Mouse (Mus musculus): ENCODE measurements around the gene Spata2l.
"Not testable (repeated sequence)": the region's sequence is repeated elsewhere in the genome, so short reads cannot be mapped to it uniquely, and the experiment has no call there.

The Spata2l gene

DNA sequence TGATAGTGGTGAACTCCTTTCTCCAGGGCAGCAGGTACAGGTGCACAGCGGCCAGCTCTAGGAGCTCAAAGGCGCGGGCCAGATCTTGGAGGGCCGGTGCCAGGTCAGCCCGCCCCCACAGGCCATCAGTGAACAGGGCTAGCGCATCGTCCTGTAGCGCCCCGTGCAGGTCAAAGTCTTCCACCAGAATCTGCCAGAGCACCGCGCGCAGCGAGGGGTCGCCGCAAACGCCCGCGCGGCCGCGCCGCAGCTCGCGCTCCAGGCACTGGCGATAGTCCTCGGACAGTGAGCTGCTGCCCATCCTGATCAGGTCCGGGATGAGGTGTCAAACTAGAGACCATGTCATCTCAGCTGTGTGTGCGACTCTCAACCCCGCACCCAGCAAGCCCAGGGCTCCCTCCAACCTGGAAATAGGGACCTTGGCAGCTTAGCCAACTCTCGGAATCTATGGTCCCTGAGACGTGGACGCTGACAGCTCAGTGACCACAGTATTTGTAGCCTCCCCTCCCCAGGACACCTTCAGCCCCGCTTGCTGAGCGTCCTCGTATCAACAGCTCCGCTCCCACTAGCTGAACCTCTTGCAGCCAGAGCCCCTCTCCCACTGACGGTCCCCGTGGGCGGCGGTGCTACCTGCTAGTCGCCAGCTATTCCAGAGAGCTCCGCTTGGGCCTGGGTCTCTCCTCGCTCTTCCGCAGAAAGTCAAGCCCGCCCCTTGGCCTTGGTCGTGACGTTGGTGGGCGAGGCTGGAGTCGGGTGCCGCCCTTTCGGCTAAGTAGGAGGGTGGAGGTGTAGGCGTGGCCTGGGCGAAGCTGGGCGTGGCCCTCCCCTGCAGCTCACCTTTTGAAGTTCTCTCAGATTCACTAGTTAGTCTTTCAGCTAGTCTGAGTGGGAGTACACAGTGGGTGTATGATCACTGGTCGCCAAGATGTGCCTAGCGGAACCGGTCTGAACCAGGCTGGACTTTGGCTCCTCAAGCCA, at the start of gene Spata2l:
Gene Spata2l, minus strand, starts transcription at position 714 of the 978 bp plus-strand sequence.
- peak; percentile 76 to 92 for DNase-seq (ENCODE audit: low spot score in 2 of 2)

DNA sequence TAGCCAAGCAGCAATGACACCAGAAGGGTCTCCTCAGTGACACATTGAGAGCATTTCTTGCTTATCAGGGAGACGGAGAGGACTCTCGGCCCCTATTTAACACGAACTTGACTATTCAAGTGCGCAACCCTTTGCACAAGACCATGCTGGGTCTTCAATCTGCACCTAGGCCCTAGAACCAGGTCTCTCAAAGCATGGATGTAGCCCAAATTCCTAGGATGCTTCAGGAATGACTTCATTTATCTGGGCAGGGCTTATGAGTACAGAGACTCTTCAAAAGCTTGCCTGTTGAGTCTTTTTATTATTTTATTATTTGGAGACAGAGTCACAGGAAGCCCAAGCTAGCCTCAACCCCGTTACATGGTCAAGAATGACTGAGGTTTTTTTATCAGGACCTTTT, 48.5 kb upstream of the Spata2l start:
- no peak for DNase-seq (ENCODE audit: low spot score in 2 of 2)

DNA sequence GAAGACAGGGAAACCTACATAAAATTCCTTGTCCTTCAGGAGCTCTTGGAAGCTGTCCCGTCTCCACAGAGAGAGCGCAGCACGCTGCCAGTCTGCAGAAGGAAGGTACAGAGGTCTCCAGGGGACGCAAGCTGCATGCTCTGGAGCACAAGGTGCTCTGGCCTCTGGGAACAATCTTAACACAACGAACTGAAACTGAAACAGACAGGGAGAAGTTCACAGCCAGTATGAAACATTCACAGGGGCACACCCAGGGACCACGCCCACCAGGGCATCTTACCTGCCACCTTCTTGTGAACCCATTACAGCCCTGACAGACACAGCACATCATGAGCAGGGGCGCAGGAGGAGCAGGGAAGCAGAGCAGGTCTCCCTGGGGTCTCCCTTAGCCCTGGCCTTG, 48.0 kb upstream of the Spata2l start:
- DNase-seq (ENCODE audit: low spot score in 2 of 2), result peak; percentile 17 to 51

DNA sequence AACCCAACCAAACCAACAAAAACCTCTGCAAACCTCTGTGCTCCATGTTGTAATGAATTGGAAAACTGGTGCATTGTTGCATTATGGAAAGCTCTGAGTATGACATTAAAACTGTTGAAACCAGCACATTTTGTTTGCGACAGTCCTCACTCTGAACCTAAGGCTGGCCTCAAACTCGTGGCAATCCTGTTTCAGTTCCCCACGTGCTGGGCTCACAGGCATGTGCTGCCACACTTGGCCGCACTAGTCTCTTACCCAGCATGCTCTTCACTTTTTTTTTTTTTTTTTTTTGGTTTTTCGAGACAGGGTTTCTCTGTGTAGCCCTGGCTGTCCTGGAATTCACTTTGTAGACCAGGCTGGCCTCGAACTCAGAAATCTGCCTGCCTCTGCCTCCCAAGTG, 47.0 kb upstream of the Spata2l start:
- peak in 1 of 2 experiments; percentile 40 for DNase-seq (ENCODE audit: low spot score in 2 of 2)

DNA sequence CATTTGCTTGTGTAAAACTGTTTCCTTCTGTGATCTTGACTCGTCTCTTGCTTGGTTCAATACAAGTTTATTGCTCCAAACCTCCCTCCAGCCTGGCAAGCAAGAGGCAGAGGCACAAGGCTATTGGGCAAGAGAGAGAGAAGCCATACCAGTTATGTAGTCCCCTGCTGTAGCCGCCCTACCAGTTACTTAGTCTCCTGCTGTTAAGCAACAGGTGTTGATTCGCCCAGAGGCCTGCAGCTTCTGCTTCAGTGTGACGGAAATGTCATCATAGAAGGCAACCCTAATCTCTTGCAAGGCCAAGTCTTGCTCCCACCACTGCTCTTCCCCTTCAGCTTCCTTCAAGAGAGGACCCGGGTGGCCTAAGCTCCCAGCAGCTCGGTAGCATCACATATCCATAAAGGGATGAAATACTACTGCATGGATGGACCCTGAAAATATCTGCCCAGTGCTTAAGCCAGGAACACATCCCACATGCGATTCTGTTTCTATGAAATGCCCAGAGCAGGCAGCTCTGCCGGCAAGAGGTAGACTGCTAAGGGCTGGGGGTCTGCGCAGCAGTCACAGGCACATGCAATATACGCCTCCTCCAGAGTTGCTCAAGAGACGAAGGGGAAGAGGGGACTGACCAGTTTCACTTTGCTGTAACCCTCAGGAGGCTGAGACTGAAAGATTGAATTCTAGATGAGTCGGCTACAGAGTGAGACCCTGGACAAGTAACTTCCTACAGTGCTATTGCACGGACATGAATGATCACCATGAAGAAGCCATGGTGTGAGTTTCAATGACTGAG, 44.5 kb upstream of the Spata2l start:
- DNase-seq (ENCODE audit: low spot score in 2 of 2), result no peak

DNA sequence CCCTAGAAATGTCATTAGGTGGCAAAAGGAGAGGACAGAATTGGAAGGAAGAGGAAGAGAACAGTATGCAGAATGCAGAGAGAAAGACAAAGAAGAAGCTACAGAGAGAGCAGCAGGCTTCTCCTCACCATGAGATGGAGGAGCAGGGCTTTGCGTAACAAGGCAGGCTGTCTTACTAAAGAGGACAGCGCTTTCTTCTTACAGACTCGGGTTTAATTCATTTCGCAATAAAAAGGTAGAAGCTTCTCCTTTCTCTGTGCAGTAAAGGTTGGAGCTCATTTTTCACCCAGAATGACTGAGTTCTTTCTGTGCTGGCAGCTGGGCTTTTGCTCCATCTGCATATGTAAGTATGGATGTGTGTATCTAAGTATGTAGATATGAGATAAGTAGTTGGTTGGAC, 43.8 kb upstream of the Spata2l start:
- no peak for DNase-seq (ENCODE audit: low spot score in 2 of 2)

DNA sequence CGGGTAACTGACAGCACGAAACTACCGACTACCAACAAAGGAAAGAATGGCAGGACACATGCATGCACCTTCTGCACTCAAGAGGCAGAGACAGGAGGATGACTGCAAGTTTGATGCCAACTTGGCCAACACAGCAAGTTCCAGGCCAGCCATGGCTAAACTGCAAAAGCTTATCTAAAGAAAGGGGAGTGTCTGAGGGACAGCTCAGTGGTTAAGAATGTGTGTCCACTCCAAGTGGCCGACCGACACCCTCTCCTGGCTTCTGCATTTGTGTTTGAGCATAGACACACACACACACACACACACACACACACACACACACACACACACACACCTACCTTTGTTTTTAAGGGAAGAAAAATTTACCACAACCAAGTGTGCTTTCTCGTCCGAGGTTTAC, 42.4 kb upstream of the Spata2l start:
- no peak for DNase-seq (ENCODE audit: low spot score in 2 of 2)

DNA sequence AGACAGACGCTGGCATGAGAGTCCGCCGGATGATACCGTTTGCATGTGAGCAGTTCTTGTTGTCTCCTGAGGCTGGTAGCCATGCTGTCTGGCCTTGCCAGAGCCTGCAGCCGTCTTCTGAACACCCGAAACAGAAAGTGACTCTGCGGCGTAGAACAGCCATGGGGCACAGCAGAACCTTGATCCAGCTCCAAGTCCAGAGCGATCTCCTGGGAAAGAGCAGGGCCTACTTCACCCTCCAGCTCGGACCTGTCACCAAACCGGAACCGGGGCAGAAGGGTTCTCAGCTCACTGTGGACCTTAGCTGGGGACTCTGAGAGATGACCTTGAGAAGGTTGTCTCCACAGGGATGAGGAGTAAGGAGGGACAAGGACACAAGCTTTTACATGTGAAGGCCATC, 39.1 kb upstream of the Spata2l start:
- DNase-seq (ENCODE audit: low spot score in 2 of 2), result no peak

DNA sequence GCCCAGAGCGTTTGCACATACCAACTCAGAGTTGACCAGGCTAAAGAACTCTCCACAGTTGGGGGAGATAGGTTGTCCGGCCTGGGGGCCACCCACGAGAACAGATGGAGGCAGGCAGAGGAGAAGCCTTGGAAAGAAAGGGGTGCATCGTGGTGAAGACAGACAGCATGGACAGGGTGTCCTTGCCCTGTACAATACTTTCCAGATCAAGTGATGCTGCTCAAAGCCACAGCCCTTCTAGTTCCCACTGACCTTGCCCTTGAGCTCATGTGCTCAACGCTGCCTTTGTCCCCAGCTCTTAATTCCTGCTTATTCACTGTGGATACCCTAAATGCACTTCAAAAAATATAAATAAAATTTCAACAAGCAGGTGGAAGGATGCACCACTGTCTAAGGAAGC, 38.4 kb upstream of the Spata2l start:
- no peak for DNase-seq (ENCODE audit: low spot score in 2 of 2)

DNA sequence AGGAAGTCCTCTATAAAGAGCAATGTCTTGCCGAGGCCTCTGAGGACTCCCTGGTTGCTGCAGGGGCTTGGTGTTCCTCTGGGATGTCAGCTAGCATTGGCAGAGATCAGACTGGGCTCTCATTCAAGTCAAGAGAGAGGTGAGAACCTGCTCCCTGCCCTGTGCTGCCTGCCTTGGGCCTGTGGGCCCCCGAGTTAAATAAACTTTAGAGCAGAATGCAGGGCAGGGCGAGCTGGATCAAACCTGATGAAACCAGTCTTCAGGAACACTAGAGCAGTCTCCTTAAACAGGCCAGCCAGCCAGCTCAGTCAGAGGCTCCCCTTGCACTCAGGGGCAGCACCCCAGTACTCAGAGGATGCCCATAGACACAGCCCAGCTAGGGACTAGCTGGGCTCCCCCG, 35.9 kb upstream of the Spata2l start:
- no peak for DNase-seq (ENCODE audit: low spot score in 2 of 2)

DNA sequence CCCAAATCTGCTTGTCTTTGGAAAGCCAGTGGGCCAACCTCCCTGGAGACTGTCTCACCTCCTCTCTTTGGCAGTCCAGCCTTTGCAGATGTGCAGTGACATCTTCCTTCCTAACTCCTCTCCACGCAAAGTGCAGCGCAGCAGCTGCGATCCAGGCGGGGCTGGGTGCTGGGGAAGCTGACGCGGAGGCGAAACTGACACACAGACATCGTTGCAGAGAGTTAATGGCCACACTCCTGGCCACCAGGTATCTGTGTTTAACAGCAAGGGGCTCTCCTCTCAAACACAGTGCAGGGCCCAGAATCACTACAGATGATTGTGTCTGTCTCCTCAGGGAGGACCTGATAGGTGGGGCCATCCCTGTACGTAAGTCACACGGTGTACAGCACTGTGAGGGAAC, 35.1 kb upstream of the Spata2l start:
- DNase-seq (ENCODE audit: low spot score in 2 of 2), result no peak

DNA sequence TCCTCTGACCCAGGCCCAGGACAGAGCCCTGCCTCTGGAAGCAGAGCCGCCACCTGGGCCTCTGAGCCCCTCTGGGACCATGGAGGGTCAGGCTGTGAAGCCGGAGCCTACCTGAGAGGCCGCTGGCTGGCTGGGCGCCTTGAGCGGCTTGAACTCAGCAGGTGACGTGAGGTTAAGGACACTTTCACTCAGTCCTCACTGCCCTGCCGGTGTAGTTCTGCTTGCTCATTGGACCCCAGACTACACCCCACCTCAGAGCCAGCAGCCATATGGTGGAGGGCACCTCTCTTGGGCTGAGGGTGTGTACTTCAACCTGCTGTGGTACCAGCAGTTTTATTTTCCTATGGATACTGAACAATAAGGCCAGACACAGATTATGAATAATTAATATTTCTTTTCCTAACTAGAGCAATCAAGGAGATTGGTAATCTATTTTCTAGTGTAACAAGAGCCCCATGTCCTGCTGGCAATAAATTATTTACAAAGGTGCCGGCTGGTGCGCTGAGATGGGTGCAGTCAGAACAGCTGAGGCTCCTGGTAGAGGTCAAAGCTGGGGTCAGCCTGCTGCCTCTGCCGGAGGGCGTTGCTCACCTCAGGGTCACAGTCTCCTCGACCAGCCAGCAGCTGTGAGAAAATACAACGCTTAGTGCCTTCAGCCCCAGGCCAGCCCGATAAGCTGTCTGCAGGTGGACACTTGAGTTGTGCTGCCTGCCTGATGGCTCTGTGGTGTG, 32.1 kb upstream of the Spata2l start:
- DNase-seq (ENCODE audit: low spot score in 2 of 2), result no peak

DNA sequence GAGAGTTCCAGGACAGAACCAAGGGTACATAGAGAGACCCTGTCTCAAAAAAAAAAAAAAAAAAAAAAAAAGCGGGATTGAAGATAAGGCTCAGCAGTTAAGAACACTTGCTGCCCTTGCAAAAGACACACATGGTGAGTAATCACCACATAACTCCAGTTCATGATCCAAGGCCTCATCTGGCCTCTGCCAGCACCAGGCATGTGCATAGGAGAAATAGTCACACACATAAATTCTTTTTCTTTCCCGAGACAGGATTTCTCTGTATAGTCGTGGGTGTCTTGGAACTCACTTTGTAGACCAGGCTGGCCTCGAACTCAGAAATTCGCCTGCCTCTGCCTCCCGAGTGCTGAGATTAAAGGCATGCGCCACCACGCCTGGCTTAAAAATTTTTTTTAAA, 21.6 kb upstream of the Spata2l start:
- DNase-seq (ENCODE audit: low spot score in 2 of 2), result not testable (repeated sequence)

DNA sequence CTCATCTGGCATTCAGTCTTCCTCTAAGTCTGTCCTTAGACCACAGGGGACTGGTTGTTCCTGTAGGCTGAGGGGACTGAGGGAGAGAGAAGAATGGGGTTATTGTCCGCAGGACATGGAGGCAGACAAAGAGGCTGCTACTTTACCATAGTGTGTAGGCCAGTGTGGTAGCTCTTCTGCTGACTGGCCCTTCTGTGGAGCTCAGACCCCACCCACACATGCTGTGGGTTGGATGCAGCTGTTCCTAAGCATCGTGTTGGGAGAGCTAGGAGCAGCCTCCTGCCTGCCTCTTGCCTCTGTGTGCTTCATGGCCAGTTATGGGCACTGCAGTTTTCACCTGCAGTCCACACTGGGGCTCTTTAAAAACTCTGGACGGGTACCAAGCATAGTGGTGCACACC, 21.1 kb upstream of the Spata2l start:
- no peak for DNase-seq (ENCODE audit: low spot score in 2 of 2)

DNA sequence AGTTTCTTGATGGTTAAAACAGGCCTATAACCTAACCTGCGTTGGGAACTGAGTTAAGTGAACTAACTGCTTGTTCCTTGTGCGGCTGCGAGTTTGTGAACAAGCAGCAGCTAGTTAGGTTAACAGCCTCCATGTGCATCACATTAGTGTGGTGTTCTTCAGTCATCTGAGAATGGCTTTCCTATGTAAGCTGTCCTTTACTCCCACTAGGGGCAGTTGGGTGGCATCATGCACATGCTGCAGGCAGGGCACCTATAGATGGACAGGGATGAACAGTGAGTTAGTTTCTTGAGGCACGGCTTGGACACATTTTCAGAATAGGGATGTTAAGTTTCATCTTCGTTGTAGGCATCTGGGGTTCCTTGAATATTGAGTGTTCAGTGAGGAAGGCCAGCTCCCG, 19.1 kb upstream of the Spata2l start:
- DNase-seq (ENCODE audit: low spot score in 2 of 2), result no peak

DNA sequence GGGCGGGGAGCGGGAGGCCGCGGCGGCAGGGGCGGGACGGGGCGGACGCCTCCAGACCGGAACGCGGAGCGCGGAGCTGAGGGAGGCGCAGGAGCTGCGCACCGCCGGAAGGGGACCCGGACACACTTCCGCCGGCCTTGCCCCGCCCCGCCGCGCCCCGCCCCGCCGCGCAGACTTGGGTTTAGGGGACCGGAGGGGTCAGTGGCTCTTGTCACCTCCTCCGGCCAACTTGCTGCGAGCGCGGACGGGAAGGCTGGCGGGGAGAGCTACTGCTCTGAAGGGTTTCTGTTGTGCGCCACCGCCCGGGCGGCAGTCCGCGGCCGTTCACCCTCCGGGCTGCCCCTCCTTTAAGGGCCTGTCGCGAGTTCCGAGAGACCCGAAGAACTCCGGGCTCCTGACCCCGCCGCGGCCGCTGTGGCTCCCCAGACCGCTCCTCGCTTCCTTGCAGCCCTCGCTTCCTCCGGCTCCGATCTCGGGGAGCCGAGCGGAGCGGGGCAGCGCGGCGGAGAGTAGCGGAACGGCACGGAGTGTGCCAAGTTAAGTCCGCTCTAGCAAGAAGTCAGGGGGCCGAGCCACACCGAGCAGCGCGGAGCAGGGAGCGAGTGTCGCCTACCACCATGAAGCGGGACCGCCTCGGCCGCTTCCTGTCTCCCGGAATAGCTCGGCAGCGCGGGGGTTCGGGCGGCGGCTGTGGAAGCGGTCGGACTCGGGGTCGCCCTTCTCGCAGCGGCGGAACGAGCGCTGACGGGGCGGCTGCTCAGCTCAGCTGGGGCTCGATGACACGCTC, 18.3 kb upstream of the Spata2l start, which contains the start of the genes Zfp276 and Vps9d1:
Gene Zfp276, plus strand, starts transcription at position 97 of the 787 bp plus-strand sequence.
Gene Vps9d1, minus strand, starts transcription at position 250 of the 787 bp plus-strand sequence.
- DNase-seq (ENCODE audit: low spot score in 2 of 2), result peak; percentile 89 to 90

DNA sequence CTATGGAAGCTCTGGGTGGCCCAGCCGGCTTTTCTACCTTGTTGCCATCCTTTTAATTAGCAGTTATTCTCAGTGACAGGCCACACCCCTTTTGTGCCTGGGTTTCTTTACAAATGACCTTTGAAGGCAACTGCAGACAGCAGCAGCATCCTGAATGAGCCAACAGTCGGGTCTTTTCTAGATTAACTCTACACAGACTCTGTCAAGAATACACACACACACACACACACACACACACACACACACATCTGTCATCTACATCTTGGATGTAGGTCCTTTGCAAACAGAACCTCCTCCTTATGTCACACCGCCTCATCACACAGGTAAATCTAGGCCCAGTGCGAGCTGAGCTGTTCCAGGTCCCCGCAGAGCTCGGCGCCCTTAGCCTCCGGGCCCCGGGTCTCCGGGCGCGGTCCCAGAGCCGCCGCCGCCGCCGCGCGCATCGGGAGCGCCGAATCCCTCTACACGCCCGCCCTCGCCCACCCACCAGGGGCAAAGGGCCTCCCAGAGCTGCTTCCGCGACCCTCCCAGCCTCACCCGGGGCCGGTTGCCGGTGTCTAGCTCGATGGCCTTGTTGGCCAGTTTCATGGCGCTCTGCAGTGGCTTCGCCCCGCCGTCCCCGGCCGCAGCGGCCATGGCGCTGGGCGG, 17.5 kb upstream of the Spata2l start:
- DNase-seq (ENCODE audit: low spot score in 2 of 2), result peak in 1 of 2 experiments; percentile 37

DNA sequence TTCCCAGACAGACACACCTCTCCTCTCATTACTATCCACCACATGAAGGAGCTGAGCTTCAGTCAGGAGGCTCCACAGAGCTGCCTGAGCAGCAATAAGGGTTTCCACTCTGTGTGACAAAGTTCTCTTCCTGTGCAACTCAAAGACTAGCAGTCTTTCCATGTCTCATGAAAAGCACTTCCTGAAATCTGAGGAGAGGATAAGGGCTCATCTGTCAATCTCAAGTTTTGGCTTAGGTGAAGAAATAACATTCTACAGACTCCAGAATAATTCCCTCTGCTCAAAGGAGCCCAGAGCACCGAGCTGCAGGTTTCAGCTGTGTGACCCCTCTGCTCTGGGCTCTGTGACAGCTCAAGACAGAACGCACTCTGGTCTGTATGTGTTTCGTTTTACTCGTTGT, 16.9 kb upstream of the Spata2l start:
- no peak for DNase-seq (ENCODE audit: low spot score in 2 of 2)

DNA sequence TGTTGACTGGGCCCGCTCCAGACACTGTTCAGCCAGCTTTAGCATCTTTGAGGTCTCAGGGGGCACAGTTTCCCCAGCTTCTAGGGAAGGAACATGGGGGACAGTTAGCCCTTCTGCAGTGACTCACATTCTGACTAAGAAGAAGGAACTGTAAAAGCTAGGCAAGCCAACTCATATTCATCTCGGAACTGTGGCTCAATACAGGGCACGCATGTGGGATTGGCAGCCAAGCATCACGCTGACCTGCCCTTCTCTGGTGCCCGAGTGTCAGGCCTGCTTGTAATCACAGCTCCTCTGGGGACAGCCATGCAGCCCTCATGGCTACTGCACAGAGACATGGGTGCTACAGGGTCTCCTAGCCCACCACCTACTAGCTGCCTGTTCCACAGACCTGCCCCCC, 14.9 kb upstream of the Spata2l start:
- no peak for DNase-seq (ENCODE audit: low spot score in 2 of 2)

DNA sequence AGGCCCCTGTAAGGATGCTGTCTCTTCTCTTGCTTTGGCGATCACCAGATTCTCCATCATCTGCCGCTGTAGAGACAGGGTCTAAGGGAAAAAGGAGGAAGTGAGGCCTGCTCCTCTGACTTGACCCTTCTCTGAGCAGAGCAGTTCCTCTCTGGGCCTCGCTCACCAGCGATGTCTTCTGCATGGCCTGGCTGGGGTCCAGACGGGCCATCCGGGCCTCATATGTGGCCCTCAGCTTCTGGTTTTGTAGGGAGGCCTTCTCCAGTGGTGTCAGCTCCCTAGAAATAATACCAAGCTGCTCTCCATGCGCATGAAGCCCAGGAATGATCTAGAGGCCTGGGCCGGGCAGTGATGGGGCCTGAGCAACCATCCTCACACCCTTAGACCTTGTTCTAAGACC, 12.6 kb upstream of the Spata2l start:
- DNase-seq (ENCODE audit: low spot score in 2 of 2), result no peak

DNA sequence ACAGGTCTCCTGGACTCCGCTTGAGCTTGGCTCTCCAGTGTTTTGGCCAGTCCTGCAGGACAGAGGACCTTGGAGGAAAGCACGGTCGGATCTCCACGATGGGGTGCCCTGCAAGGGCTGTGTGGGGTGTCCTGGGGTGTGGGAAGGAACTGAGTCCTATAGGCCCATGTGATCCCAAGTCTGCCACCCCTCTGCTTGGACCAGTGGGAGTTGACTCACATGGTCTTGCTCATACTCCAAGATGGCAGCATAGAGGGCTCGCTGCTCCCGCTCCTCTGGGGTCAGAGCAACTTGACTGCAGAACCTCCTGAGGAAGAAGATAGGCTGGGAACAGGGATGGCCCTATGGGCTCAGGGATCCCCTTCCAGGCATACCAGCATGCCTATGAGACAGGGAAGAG, 11.7 kb upstream of the Spata2l start:
- DNase-seq (ENCODE audit: low spot score in 2 of 2), result no peak
